Mouse (Mus musculus) thymus, adult 2 months (tissue): ENCODE results near the gene Msi1. TPM values are rescaled to one million over a fixed set of nuclear protein-coding genes. Genes with fewer than 3 reads are reported as not detected.
"Not testable (repeated sequence)": the region's sequence is repeated elsewhere in the genome, so short reads cannot be mapped to it uniquely, and the experiment has no call there.

Experiments used
- DNase-seq: peaks from one replicate; pipeline ENCODE4 v3.0.0; 2021
- H3K27ac ChIP-seq: fragments of 200-500 bp; 2 replicates; pipeline ENCODE4 v1.5.1; 2012; ENCODE audit warnings: low read length, control low read depth; ENCODE audit not compliant: control insufficient read depth, insufficient read depth
- H3K27me3 ChIP-seq: fragments of 200-500 bp; 2 replicates; pipeline ENCODE4 v1.6.1; 2012; ENCODE audit warnings: mild to moderate bottlenecking, low read length, moderate library complexity, mixed read lengths; ENCODE audit not compliant: control insufficient read depth, insufficient read depth
- H3K36me3 ChIP-seq: fragments of 200-500 bp; 2 replicates; pipeline ENCODE4 v1.6.1; 2012; ENCODE audit warnings: mild to moderate bottlenecking, low read length, moderate library complexity; ENCODE audit not compliant: control insufficient read depth, insufficient read depth
- H3K4me1 ChIP-seq: fragments of 200-500 bp; replicated peaks from 2 replicates; pipeline ENCODE4 v1.6.1; 2012; ENCODE audit warnings: low read length; ENCODE audit not compliant: control insufficient read depth, insufficient read depth
- H3K4me3 ChIP-seq: fragments of 200-500 bp; 2 replicates; pipeline ENCODE4 v1.5.1; 2012; ENCODE audit warnings: mild to moderate bottlenecking, low read length, control low read depth, moderate library complexity; ENCODE audit not compliant: control insufficient read depth, insufficient read depth
- CTCF ChIP-seq: fragments of 200-500 bp; IDR thresholded peaks from 2 replicates; pipeline ENCODE4 v1.5.1; 2012; ENCODE audit warnings: mild to moderate bottlenecking, control low read depth, low read length, moderate library complexity, borderline replicate concordance; ENCODE audit not compliant: control insufficient read depth, poor library complexity, insufficient read depth; ENCODE audit errors: extremely low read depth
- POLR2A ChIP-seq: fragments of 200-500 bp; IDR thresholded peaks from 2 replicates; pipeline ENCODE4 v1.6.1; 2012; ENCODE audit warnings: mild to moderate bottlenecking, low read length, control low read depth, moderate library complexity; ENCODE audit not compliant: control insufficient read depth, poor library complexity, insufficient read depth; ENCODE audit errors: extremely low read depth
- WGBS: fragments of 180-500 bp; shearing (Covaris S2); methylation state at CpG from one replicate; pipeline ENCODE4 v1.1.7; 2018; 5-methylcytosine and 5-hydroxymethylcytosine counted together
- polyA plus RNA-seq: library from polyadenylated mRNA; depleted of rRNA; stranded (reverse); fragments of >200 nt; gene quantifications from 2 replicates; pipeline ENCODE4 v1.2.3, GENCODE M21; 2012

Gene Msi1
- polyA plus RNA-seq, 1 experiment = 6.6 TPM

DNA sequence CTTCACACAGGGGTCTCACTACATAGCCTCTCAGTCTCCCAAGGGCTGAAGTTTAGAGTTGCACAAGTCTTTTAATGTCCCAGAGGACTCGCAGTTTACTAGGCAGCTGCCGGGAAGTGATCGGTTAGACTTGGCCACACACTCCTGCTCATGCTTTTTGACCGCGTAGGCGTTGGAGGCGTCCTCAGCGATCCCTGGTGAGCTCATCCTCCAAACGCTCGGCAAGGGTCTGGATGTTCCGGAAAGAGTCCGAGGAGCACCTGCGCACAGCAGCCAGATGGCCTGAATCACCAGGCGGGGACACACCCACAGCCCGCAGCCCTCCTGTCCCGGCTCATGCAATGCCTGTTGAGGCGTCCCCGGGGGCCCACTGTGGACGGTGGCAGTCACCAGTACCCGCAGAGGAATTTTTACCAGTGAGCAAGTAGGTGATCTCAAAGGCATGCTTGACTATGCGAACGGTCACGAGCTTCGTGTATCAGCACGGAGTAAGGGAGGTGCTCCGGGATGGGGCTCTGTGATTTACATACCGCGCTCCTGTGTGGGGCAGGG lies 62.4 kb downstream of the Msi1 start:
- 2% methylated on average over 28 of the region's 28 CpGs for WGBS
- Histone ChIP-seq H3K27ac (peak overlapping the region; percentile 2; the same call in 1 of the 2 replicates), H3K4me3 (peak overlapping the region; percentile 24), H3K4me1 (peaks cover 15% of the 10 kb centered on the region), H3K27me3 (no peaks in the 10 kb centered on the region), H3K36me3 (no peaks in the 10 kb centered on the region)
- no peak for DNase-seq
- TF ChIP-seq CTCF (no peak), POLR2A (no peak)

GRCm38 (mm10) chr5:115492711-115493335 lies 63.4 kb downstream of the Msi1 start:
- Histone ChIP-seq H3K4me3 (no peak overlapping the region), H3K4me1 (peaks cover 15% of the 10 kb centered on the region), H3K27ac (no peak overlapping the region), H3K27me3 (no peaks in the 10 kb centered on the region), H3K36me3 (no peaks in the 10 kb centered on the region)
- WGBS = 82% methylated on average over 6 of the region's 6 CpGs
- DNase-seq = no peak
- TF ChIP-seq POLR2A (no peak), CTCF (no peak)

DNA sequence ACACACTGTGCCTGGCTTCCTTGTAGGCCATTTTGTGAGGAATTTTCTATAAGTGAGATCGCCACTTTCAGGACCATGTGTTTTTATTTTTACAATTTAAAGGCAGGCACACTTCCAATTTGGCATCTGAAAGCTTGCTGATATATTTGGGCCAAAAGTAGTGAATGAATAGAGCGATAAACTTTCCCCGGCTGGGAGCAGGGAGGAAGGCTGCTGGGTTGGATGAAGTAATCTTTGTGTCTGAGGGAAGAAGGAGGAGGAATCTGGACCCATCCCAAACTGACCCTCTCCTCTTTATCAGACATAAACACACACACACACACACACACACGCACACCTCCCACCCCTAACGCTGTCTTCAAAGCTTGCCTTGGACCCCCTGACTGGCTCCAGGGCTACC lies 64.0 kb downstream of the Msi1 start:
- 89% methylated on average over 5 of the region's 5 CpGs for WGBS
- Histone ChIP-seq H3K27me3 (no peaks in the 10 kb centered on the region), H3K4me1 (peaks cover 14% of the 10 kb centered on the region), H3K4me3 (no peak overlapping the region), H3K36me3 (no peaks in the 10 kb centered on the region), H3K27ac (no peak overlapping the region)
- no peak for TF ChIP-seq CTCF
- no peak for TF ChIP-seq POLR2A
- DNase-seq = no peak

- H3K4me3 ChIP-seq, H3K4me1 ChIP-seq, H3K27ac ChIP-seq, H3K27me3 ChIP-seq, H3K36me3 ChIP-seq, DNase-seq: not testable (repeated sequence)
- 95% methylated on average over 3 of the region's 3 CpGs for WGBS
These were observed 66.2 kb downstream of the Msi1 start for GRCm38 (mm10) chr5:115495618-115496017.

DNA sequence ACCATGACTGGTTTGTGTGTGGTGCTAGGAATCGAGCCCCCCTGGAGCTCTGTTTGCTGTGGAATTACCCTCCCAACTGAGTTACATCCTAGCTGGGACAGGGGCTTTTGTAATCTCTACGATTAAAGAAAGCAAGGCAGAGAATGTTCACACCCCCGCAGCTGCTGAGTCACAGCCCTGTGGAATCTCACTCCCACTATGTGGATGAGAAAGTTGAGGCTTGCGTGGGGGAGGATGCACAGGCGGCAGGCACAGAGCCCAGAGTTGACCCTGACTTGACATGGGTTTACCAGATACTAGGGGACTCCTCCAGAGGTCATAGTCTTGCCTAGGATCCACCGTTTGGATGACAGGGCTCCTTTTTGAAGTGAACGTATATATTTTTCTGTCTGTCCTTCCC lies 67.6 kb downstream of the Msi1 start:
- 92% methylated on average over 7 of the region's 7 CpGs for WGBS

DNA sequence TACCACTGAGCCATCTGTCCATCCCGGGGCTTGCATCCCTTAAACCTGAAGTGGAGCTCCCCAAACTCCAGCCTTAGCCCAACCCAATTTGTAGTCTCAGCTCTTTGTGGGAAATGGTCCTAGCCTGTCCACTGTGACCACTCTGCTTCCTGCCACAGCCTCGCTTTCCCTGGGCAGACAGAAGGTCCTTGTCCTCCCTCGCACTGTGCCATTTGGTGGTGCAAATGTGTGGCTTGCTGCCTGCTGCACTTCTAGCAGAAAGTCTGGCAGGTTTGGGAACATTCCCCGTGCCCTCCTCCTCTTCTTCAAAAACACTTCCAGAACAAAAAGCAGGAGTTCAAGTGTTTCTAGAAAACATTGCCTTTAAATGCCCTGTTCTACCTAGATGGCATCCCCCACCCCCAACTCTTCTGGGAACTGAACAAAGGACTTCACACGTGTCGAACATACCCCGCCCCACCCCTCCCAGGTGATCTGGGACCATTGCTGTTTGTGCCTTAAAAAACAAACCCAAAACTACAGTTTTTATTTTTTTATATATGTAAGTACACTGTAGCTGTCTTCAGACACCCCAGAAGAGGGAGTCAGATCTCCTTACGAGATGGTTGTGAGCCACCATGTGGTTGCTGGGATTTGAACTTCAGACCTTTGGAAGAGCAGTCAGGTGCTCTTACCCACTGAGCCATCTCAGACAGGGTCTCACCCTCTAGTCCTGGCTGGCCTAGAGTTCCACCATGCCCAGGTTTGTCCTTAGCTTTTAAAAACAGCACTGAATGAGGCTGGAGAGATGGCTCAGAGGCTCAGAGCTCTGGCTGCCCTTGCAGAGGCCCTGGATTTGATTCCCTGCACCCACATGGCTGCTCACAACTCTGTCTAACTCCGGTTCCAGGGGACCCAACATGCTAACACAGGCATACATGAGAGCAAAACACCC lies 69.2 kb downstream of the Msi1 start:
- WGBS = 78% methylated on average over 9 of the region's 9 CpGs
- TF ChIP-seq CTCF = no peak
- TF ChIP-seq POLR2A = no peak
- Histone ChIP-seq H3K4me3 (no peak overlapping the region), H3K27me3 (no peaks in the 10 kb centered on the region), H3K27ac (no peak overlapping the region), H3K4me1 (no peaks in the 10 kb centered on the region), H3K36me3 (no peaks in the 10 kb centered on the region)
- no peak for DNase-seq

More for the DNA sequence above, 67.6 kb downstream of the Msi1 start:
- H3K36me3 ChIP-seq = no peaks in the 10 kb centered on the region
- TF ChIP-seq CTCF = no peak
- no peak for TF ChIP-seq POLR2A
- no peaks in the 10 kb centered on the region for H3K27me3 ChIP-seq
- H3K4me3 ChIP-seq = no peak overlapping the region
- no peak for DNase-seq
- H3K4me1 ChIP-seq = peaks cover 3% of the 10 kb centered on the region
- no peak overlapping the region for H3K27ac ChIP-seq
